Mouse (Mus musculus) neural tube, embryonic 12.5 days (tissue): ENCODE measurements at regions not wholly inside any gene's neighbourhood (a gene's known extent, or its start where the extent isn't known, plus 50 kb on each side); places are given as distances from the start of the nearest gene placed in this dataset.

Experiments used
- ATAC-seq: fragments of 200-750 bp; cut with Nextera tagmentation; 2 replicates; pipeline ENCODE4 v1.8.0; 2017; ENCODE audit warnings: low read depth, mild to moderate bottlenecking, moderate TSS enrichment, moderate library complexity; ENCODE audit not compliant: low FRiP score
- H3K27ac ChIP-seq: fragments of 300-500 bp; sonication (generic); 2 replicates; pipeline ENCODE4 v1.5.1; 2016
- H3K27me3 ChIP-seq: fragments of 300-500 bp; sonication (generic); replicated peaks from 2 replicates; pipeline ENCODE4 v1.6.1; 2016; ENCODE audit warnings: mild to moderate bottlenecking
- H3K36me3 ChIP-seq: fragments of 300-500 bp; sonication (generic); 2 replicates; pipeline ENCODE4 v1.6.1; 2016; ENCODE audit warnings: mild to moderate bottlenecking
- H3K4me1 ChIP-seq: fragments of 300-500 bp; sonication (generic); 2 replicates; pipeline ENCODE4 v1.6.1; 2016
- H3K4me2 ChIP-seq: fragments of 300-500 bp; sonication (generic); replicated peaks from 2 replicates; pipeline ENCODE4 v1.6.1; 2016; ENCODE audit warnings: mild to moderate bottlenecking
- H3K4me3 ChIP-seq: fragments of 300-500 bp; sonication (generic); 2 replicates; pipeline ENCODE4 v1.5.1; 2016
- H3K9ac ChIP-seq: fragments of 300-500 bp; sonication (generic); 2 replicates; pipeline ENCODE4 v1.6.1; 2016; ENCODE audit warnings: mild to moderate bottlenecking
- H3K9me3 ChIP-seq: fragments of 300-500 bp; sonication (generic); 2 replicates; pipeline ENCODE4 v1.6.1; 2016; ENCODE audit warnings: mild to moderate bottlenecking
- WGBS: fragments of 180-500 bp; shearing (Covaris S2); methylation state at CpG from one replicate; pipeline ENCODE4 v1.1.7; 2016; 5-methylcytosine and 5-hydroxymethylcytosine counted together

GRCm38 (mm10) chr7:67836117-67836949, 76.8 kb upstream of the Synm start:
- no peaks in the 10 kb centered on the region for H3K4me1 ChIP-seq
- no peak overlapping the region for H3K4me3 ChIP-seq
- no peak overlapping the region for H3K4me2 ChIP-seq
- no peaks in the 10 kb centered on the region for H3K36me3 ChIP-seq
- H3K27ac ChIP-seq = no peak overlapping the region
- no peaks in the 10 kb centered on the region for H3K9me3 ChIP-seq
- no peak overlapping the region for H3K9ac ChIP-seq
- ATAC-seq = no peak
- H3K27me3 ChIP-seq = no peaks in the 10 kb centered on the region
- WGBS = 86% methylated on average over 18 of the region's 18 CpGs

- no peak overlapping the region for H3K27ac ChIP-seq
- no peak overlapping the region for H3K4me3 ChIP-seq
- no peaks in the 10 kb centered on the region for H3K4me1 ChIP-seq
- H3K4me2 ChIP-seq = no peak overlapping the region
- no peaks in the 10 kb centered on the region for H3K9me3 ChIP-seq
- 89% methylated on average over 2 of the region's 2 CpGs for WGBS
- H3K9ac ChIP-seq = no peak overlapping the region
- H3K27me3 ChIP-seq = no peaks in the 10 kb centered on the region
- no peaks in the 10 kb centered on the region for H3K36me3 ChIP-seq
- no peak for ATAC-seq
These were observed 72.2 kb upstream of the Synm start for GRCm38 (mm10) chr7:67831738-67832137.

GRCm38 (mm10) chr7:67827386-67827785, 67.8 kb upstream of the Synm start:
- Histone ChIP-seq H3K27ac (no peak overlapping the region), H3K4me3 (no peak overlapping the region), H3K9me3 (no peaks in the 10 kb centered on the region), H3K36me3 (no peaks in the 10 kb centered on the region), H3K4me2 (no peak overlapping the region), H3K4me1 (no peaks in the 10 kb centered on the region), H3K27me3 (no peaks in the 10 kb centered on the region), H3K9ac (no peak overlapping the region)
- 74% methylated on average over 12 of the region's 12 CpGs for WGBS
- no peak for ATAC-seq

- no peak for ATAC-seq
- H3K9ac ChIP-seq = no peak overlapping the region
- no peak overlapping the region for H3K4me3 ChIP-seq
- no peak overlapping the region for H3K27ac ChIP-seq
- H3K9me3 ChIP-seq = no peaks in the 10 kb centered on the region
- no peaks in the 10 kb centered on the region for H3K27me3 ChIP-seq
- WGBS = 89% methylated on average over 13 of the region's 13 CpGs
- no peaks in the 10 kb centered on the region for H3K36me3 ChIP-seq
- H3K4me1 ChIP-seq = no peaks in the 10 kb centered on the region
- H3K4me2 ChIP-seq = no peak overlapping the region
These were observed 67.4 kb upstream of the Synm start for GRCm38 (mm10) chr7:67826936-67827335.

GRCm38 (mm10) chr7:67826368-67826767, 66.8 kb upstream of the Synm start:
- Histone ChIP-seq H3K9ac (no peak overlapping the region), H3K4me1 (no peaks in the 10 kb centered on the region), H3K36me3 (no peaks in the 10 kb centered on the region), H3K27ac (no peak overlapping the region), H3K27me3 (no peaks in the 10 kb centered on the region), H3K4me3 (no peak overlapping the region), H3K4me2 (no peak overlapping the region), H3K9me3 (no peaks in the 10 kb centered on the region)
- 83% methylated on average over 6 of the region's 6 CpGs for WGBS
- ATAC-seq = no peak

GRCm38 (mm10) chr7:67825636-67826280, 66.2 kb upstream of the Synm start:
- ATAC-seq = no peak
- Histone ChIP-seq H3K27ac (no peak overlapping the region), H3K4me3 (no peak overlapping the region), H3K9me3 (no peaks in the 10 kb centered on the region), H3K9ac (no peak overlapping the region), H3K36me3 (no peaks in the 10 kb centered on the region), H3K27me3 (no peaks in the 10 kb centered on the region), H3K4me1 (no peaks in the 10 kb centered on the region), H3K4me2 (no peak overlapping the region)
- WGBS = 63% methylated on average over 7 of the region's 7 CpGs

GRCm38 (mm10) chr7:67823943-67824645, 64.6 kb upstream of the Synm start:
- Histone ChIP-seq H3K4me2 (no peak overlapping the region), H3K27ac (no peak overlapping the region), H3K4me1 (no peaks in the 10 kb centered on the region), H3K4me3 (no peak overlapping the region), H3K27me3 (no peaks in the 10 kb centered on the region), H3K9me3 (no peaks in the 10 kb centered on the region), H3K36me3 (no peaks in the 10 kb centered on the region), H3K9ac (no peak overlapping the region)
- 55% methylated on average over 8 of the region's 8 CpGs for WGBS
- no peak for ATAC-seq

GRCm38 (mm10) chr7:67819551-67819950, 60.0 kb upstream of the Synm start:
- H3K9ac ChIP-seq = no peak overlapping the region
- H3K4me3 ChIP-seq = no peak overlapping the region
- 96% methylated on average over 5 of the region's 5 CpGs for WGBS
- no peak overlapping the region for H3K4me2 ChIP-seq
- H3K4me1 ChIP-seq = no peaks in the 10 kb centered on the region
- H3K27ac ChIP-seq = no peak overlapping the region
- no peaks in the 10 kb centered on the region for H3K27me3 ChIP-seq
- no peaks in the 10 kb centered on the region for H3K9me3 ChIP-seq
- no peak for ATAC-seq
- H3K36me3 ChIP-seq = no peaks in the 10 kb centered on the region

- no peaks in the 10 kb centered on the region for H3K27me3 ChIP-seq
- H3K9me3 ChIP-seq = no peaks in the 10 kb centered on the region
- 95% methylated on average over 6 of the region's 6 CpGs for WGBS
- H3K4me2 ChIP-seq = no peak overlapping the region
- H3K4me3 ChIP-seq = no peak overlapping the region
- H3K9ac ChIP-seq = no peak overlapping the region
- no peaks in the 10 kb centered on the region for H3K4me1 ChIP-seq
- H3K36me3 ChIP-seq = no peaks in the 10 kb centered on the region
- ATAC-seq = no peak
- no peak overlapping the region for H3K27ac ChIP-seq
These were observed 58.0 kb upstream of the Synm start for GRCm38 (mm10) chr7:67817556-67817955.

GRCm38 (mm10) chr7:67814861-67815260, 55.3 kb upstream of the Synm start:
- Histone ChIP-seq H3K4me2 (no peak overlapping the region), H3K4me3 (no peak overlapping the region), H3K4me1 (no peaks in the 10 kb centered on the region), H3K27ac (no peak overlapping the region), H3K27me3 (no peaks in the 10 kb centered on the region), H3K36me3 (no peaks in the 10 kb centered on the region), H3K9ac (no peak overlapping the region), H3K9me3 (no peaks in the 10 kb centered on the region)
- no peak for ATAC-seq
- 77% methylated on average over 9 of the region's 9 CpGs for WGBS
